Mouse (Mus musculus) heart, postnatal 4 days (tissue): ENCODE data around the gene Gm20518. TPM values are rescaled to one million over a fixed set of nuclear protein-coding genes. Genes with fewer than 3 reads are reported as not detected.
A peak's percentile ranks its signal among the peaks of the same experiment; 100 is the strongest.

Source experiments
- DNase-seq: peaks from one replicate; pipeline ENCODE4 v3.0.0; 2021
- total RNA-seq, 2 experiments: library from RNA; stranded (reverse); gene quantifications; 2 replicates each; pipeline ENCODE4 v1.2.3; 2021

The Gm20518 gene
- total RNA-seq, 2 experiments from 2014 or later = not detected

GRCm38 (mm10) chr16:17804449-17804912, 87.0 kb downstream of the Gm20518 start:
- DNase-seq = no peak

- DNase-seq = no peak
Observed at GRCm38 (mm10) chr16:17803675-17804448, 87.6 kb downstream of the Gm20518 start.

- DNase-seq = peak; percentile 41
Observed at GRCm38 (mm10) chr16:17802839-17803674, 88.4 kb downstream of the Gm20518 start.

GRCm38 (mm10) chr16:17802456-17802838, 89.0 kb downstream of the Gm20518 start:
- no peak for DNase-seq

- no peak for DNase-seq
Observed at GRCm38 (mm10) chr16:17801777-17802455, 89.6 kb downstream of the Gm20518 start.

GRCm38 (mm10) chr16:17799584-17799983, 91.9 kb downstream of the Gm20518 start:
- no peak for DNase-seq

GRCm38 (mm10) chr16:17798321-17799180, 92.9 kb downstream of the Gm20518 start:
- DNase-seq = peak; percentile 75

- peak; percentile 41 for DNase-seq
Observed at GRCm38 (mm10) chr16:17797812-17798311, 93.6 kb downstream of the Gm20518 start.

- DNase-seq = peak; percentile 77
Observed at GRCm38 (mm10) chr16:17796971-17797811, 94.3 kb downstream of the Gm20518 start, which contains the start of gene Scarf2. Gene Scarf2, plus strand, starts transcription at chr16:17797282.

GRCm38 (mm10) chr16:17796519-17796918, 95.0 kb downstream of the Gm20518 start:
- no peak for DNase-seq

- DNase-seq = no peak
Observed at GRCm38 (mm10) chr16:17795643-17796042, 95.8 kb downstream of the Gm20518 start.

GRCm38 (mm10) chr16:17794047-17794446, 97.4 kb downstream of the Gm20518 start:
- no peak for DNase-seq

GRCm38 (mm10) chr16:17792728-17793127, 98.7 kb downstream of the Gm20518 start:
- DNase-seq = no peak

- no peak for DNase-seq
Observed at GRCm38 (mm10) chr16:17785337-17785736, 106.1 kb downstream of the Gm20518 start.

Other genes with a start within 250 kb of the Gm20518 start
- gene Ccdc74a, start 245.2 kb downstream of the Gm20518 start, total RNA-seq = 1 to 10 TPM; 2.0 to 2.1 TPM
- 10 to 100 TPM; 40.4 to 44.4 TPM for gene Med15, start 158.8 kb downstream of the Gm20518 start, total RNA-seq
- 10 to 100 TPM; 24.6 to 25.1 TPM for gene Klhl22, start 132.1 kb downstream of the Gm20518 start, total RNA-seq
- 10 to 100 TPM; 16.6 to 17.7 TPM for gene Scarf2, start 94.4 kb downstream of the Gm20518 start, total RNA-seq
- gene B830017H08Rik, start 58.5 kb downstream of the Gm20518 start, total RNA-seq = not detected
- gene Car15, start 53.3 kb downstream of the Gm20518 start, total RNA-seq = 1 to 10 TPM; 1.4 to 1.6 TPM
- gene Tssk1, start 2.6 kb upstream of the Gm20518 start, total RNA-seq = under 1 TPM; 0.07 to 0.09 TPM
- 10 to 100 TPM; 53.5 to 54.8 TPM for gene Dgcr2, start 6.9 kb upstream of the Gm20518 start, total RNA-seq
- gene Tssk2, start 7.0 kb upstream of the Gm20518 start, total RNA-seq = not detected
- gene Ess2, start 19.7 kb upstream of the Gm20518 start, total RNA-seq = 10 to 100 TPM; 18.3 to 18.8 TPM
- gene Gsc2, start 23.4 kb upstream of the Gm20518 start, total RNA-seq = not detected
- 10 to 100 TPM; 14.3 to 16.3 TPM for gene Slc25a1, start 36.5 kb upstream of the Gm20518 start, total RNA-seq
- not detected for gene Vpreb2, start 88.8 kb upstream of the Gm20518 start, total RNA-seq
- 10 to 100 TPM; 42.4 to 48.6 TPM for gene Dgcr6, start 161.2 kb upstream of the Gm20518 start, total RNA-seq
- 1 to 10 TPM; 5.3 to 6.0 TPM for gene Prodh, start 198.5 kb upstream of the Gm20518 start, total RNA-seq
- 1 to 10 TPM; 6.0 to 7.8 TPM for gene Rtn4r, start 236.0 kb upstream of the Gm20518 start, total RNA-seq